Mouse (Mus musculus) liver, embryonic 14.5 days (tissue): Measurements from ENCODE around the gene Slc28a3. TPM values are rescaled to one million over a fixed set of nuclear protein-coding genes. Genes with fewer than 3 reads are reported as not detected.
A peak's percentile ranks its signal among the peaks of the same experiment; 100 is the strongest.

Source experiments
- ATAC-seq: fragments of 200-750 bp; cut with Nextera tagmentation; 2 replicates; pipeline ENCODE4 v1.8.0; 2017; ENCODE audit warnings: moderate number of reproducible peaks, mild to moderate bottlenecking, moderate library complexity; ENCODE audit not compliant: insufficient read depth
- DNase-seq, 3 experiments: peaks; one replicate each; pipeline ENCODE4 v3.0.0-alpha.2; 2012 to 2013; ENCODE audit warnings: low read depth in 3 of 3, low spot score in 3 of 3
- H3K27ac ChIP-seq: fragments of 300-500 bp; sonication (generic); 2 replicates; pipeline ENCODE4 v1.5.1; 2014; ENCODE audit warnings: moderate library complexity, mild to moderate bottlenecking, control low read depth, inconsistent platforms
- H3K27me3 ChIP-seq: fragments of 300-500 bp; sonication (generic); 2 replicates; pipeline ENCODE4 v1.6.1; 2014; ENCODE audit warnings: mild to moderate bottlenecking, low read length, moderate library complexity; ENCODE audit not compliant: control insufficient read depth, insufficient read depth
- H3K36me3 ChIP-seq: fragments of 300-500 bp; sonication (generic); replicated peaks from 2 replicates; pipeline ENCODE4 v1.6.1; 2014; ENCODE audit warnings: low read depth; ENCODE audit not compliant: control insufficient read depth, insufficient read depth
- H3K4me1 ChIP-seq, 2 experiments: fragments of 200-500 bp in 1 of 2; fragments of 300-500 bp in 1 of 2; sonication (generic) in 1 of 2; replicated peaks; 2 replicates each; pipeline ENCODE4 v1.6.1; 2012 to 2014; ENCODE audit warnings: antibody characterized with exemption in 1 of 2, inconsistent platforms in 1 of 2, low read length in 1 of 2; ENCODE audit not compliant: control insufficient read depth in 2 of 2, insufficient read depth in 2 of 2
- H3K4me2 ChIP-seq: fragments of 300-500 bp; sonication (generic); 2 replicates; pipeline ENCODE4 v1.6.1; 2014; ENCODE audit warnings: low read depth, mild to moderate bottlenecking, control low read depth, moderate library complexity
- H3K4me3 ChIP-seq, 2 experiments: fragments of 200-500 bp in 1 of 2; fragments of 300-500 bp in 1 of 2; sonication (generic) in 1 of 2; 2 replicates each; pipeline ENCODE4 v1.5.1; 2012 to 2014; ENCODE audit warnings: low read depth in 2 of 2, low read length in 2 of 2, mild to moderate bottlenecking in 2 of 2, control low read depth in 1 of 2, inconsistent platforms in 1 of 2, moderate library complexity in 1 of 2; ENCODE audit not compliant: insufficient read depth in 1 of 2
- H3K9ac ChIP-seq: fragments of 300-500 bp; sonication (generic); replicated peaks from 2 replicates; pipeline ENCODE4 v1.6.1; 2014; ENCODE audit warnings: mild to moderate bottlenecking, control low read depth, moderate library complexity
- H3K9me3 ChIP-seq: fragments of 300-500 bp; sonication (generic); 2 replicates; pipeline ENCODE4 v1.6.1; 2016; ENCODE audit warnings: low read length, mixed read lengths; ENCODE audit not compliant: control insufficient read depth
- CTCF ChIP-seq: IDR thresholded peaks from 2 replicates; pipeline ENCODE4 v1.5.1; 2016; ENCODE audit warnings: antibody characterized with exemption, low read depth, control low read depth
- EP300 ChIP-seq: IDR thresholded peaks from 2 replicates; pipeline ENCODE4 v1.6.1; 2016; ENCODE audit warnings: antibody characterized with exemption, low read depth
- WGBS: fragments of 180-500 bp; shearing (Covaris S2); extraction: QIAGEN DNeasy Blood & Tissue Kit; methylation state at CpG from one replicate; pipeline ENCODE4 v1.1.7; 2014; ENCODE audit not compliant: insufficient replicate concordance; 5-methylcytosine and 5-hydroxymethylcytosine counted together
- polyA plus RNA-seq, 2 experiments: library from polyadenylated mRNA; depleted of rRNA in 1 of 2; stranded (reverse) in 1 of 2; unstranded in 1 of 2; fragments of >200 nt; fragmentation: Nextera tagmentation in 1 of 2; extraction: Ambion mirVana in 1 of 2; gene quantifications; 2 replicates each; pipeline versions ENCODE4 v1.2.1 to v1.2.3; 2012 to 2014

The Slc28a3 gene
- polyA plus RNA-seq, 2 experiments = 0.01 TPM; not detected in 1

GRCm38 (mm10) chr13:58534216-58534841 is 76.3 kb downstream of the Slc28a3 start:
- H3K4me3 ChIP-seq = no peak overlapping the region
- ATAC-seq = no peak
- peaks cover 14 to 50% of the 10 kb centered on the region in 2 experiments for H3K4me1 ChIP-seq
- H3K9ac ChIP-seq = no peak overlapping the region
- DNase-seq = no peak
- no peak for TF ChIP-seq CTCF
- no peak for TF ChIP-seq EP300
- 56% methylated on average over 7 of the region's 7 CpGs for WGBS
- H3K4me2 ChIP-seq = no peak overlapping the region
- H3K9me3 ChIP-seq = no peaks in the 10 kb centered on the region
- no peak overlapping the region for H3K27ac ChIP-seq
- no peaks in the 10 kb centered on the region for H3K36me3 ChIP-seq
- H3K27me3 ChIP-seq = no peaks in the 10 kb centered on the region

- no peak for ATAC-seq
- H3K4me2 ChIP-seq = peak overlapping the region; percentile 78
- no peaks in the 10 kb centered on the region; the same call in 1 of the 2 replicates for H3K27me3 ChIP-seq
- no peaks in the 10 kb centered on the region for H3K9me3 ChIP-seq
- no peak for DNase-seq
- peaks cover 31 to 53% of the 10 kb centered on the region in 2 experiments for H3K4me1 ChIP-seq
- no peak overlapping the region for H3K27ac ChIP-seq
- H3K4me3 ChIP-seq = peak overlapping the region in 1 of 2 experiments; percentile 44; a peak in 1 of 4 replicates
- WGBS = 66% methylated on average over 3 of the region's 3 CpGs
- H3K9ac ChIP-seq = no peak overlapping the region
- no peak for TF ChIP-seq EP300
- peak; percentile 61 for TF ChIP-seq CTCF
- H3K36me3 ChIP-seq = no peaks in the 10 kb centered on the region
These were observed 86.1 kb downstream of the Slc28a3 start for GRCm38 (mm10) chr13:58524581-58524980.

GRCm38 (mm10) chr13:58523761-58524117 is 86.9 kb downstream of the Slc28a3 start:
- H3K27ac ChIP-seq = peak overlapping the region; percentile 66
- H3K27me3 ChIP-seq = no peaks in the 10 kb centered on the region; the same call in 1 of the 2 replicates
- peak overlapping the region; percentile 59 for H3K9ac ChIP-seq
- H3K36me3 ChIP-seq = no peaks in the 10 kb centered on the region
- ATAC-seq (peak; percentile 64), DNase-seq (no peak)
- WGBS = 12% methylated on average over 7 of the region's 7 CpGs
- H3K4me2 ChIP-seq = peak overlapping the region; percentile 78
- H3K4me1 ChIP-seq = peaks cover 34 to 56% of the 10 kb centered on the region in 2 experiments
- no peaks in the 10 kb centered on the region for H3K9me3 ChIP-seq
- H3K4me3 ChIP-seq = peak overlapping the region; percentile 42 to 44
- no peak for TF ChIP-seq CTCF

GRCm38 (mm10) chr13:58523011-58523760 is 87.5 kb downstream of the Slc28a3 start:
- TF ChIP-seq EP300 = no peak
- no peak for TF ChIP-seq CTCF
- no peaks in the 10 kb centered on the region for H3K36me3 ChIP-seq
- H3K9ac ChIP-seq = peak overlapping the region; percentile 59
- WGBS = 3% methylated on average over 20 of the region's 20 CpGs
- peaks cover 34 to 56% of the 10 kb centered on the region in 2 experiments for H3K4me1 ChIP-seq
- H3K27me3 ChIP-seq = no peaks in the 10 kb centered on the region; the same call in 1 of the 2 replicates
- peak overlapping the region; percentile 42 to 44 for H3K4me3 ChIP-seq
- peak overlapping the region; percentile 66 for H3K27ac ChIP-seq
- ATAC-seq = peak; percentile 49
- H3K4me2 ChIP-seq = peak overlapping the region; percentile 78
- H3K9me3 ChIP-seq = no peaks in the 10 kb centered on the region
- DNase-seq = no peak
